Mouse (Mus musculus) stomach, postnatal 0 days (tissue): ENCODE data around the gene Skp2. TPM values are rescaled to one million over a fixed set of nuclear protein-coding genes. Genes with fewer than 3 reads are reported as not detected.
A peak's percentile ranks its signal among the peaks of the same experiment; 100 is the strongest.

Source experiments
- ATAC-seq: fragments of 200-750 bp; cut with Nextera tagmentation; 2 replicates; pipeline ENCODE4 v1.8.0; 2017; ENCODE audit not compliant: low FRiP score, low TSS enrichment
- DNase-seq: peaks from one replicate; pipeline ENCODE4 v3.0.0-alpha.2; 2016; ENCODE audit warnings: low spot score
- H3K27ac ChIP-seq: fragments of 300-500 bp; sonication (generic); replicated peaks from 2 replicates; pipeline ENCODE4 v1.5.1; 2014; ENCODE audit warnings: mild to moderate bottlenecking, control low read depth
- H3K27me3 ChIP-seq: fragments of 300-500 bp; sonication (generic); 2 replicates; pipeline ENCODE4 v1.6.1; 2014; ENCODE audit warnings: low read length; ENCODE audit not compliant: control insufficient read depth, insufficient read depth
- H3K36me3 ChIP-seq: fragments of 300-500 bp; sonication (generic); 2 replicates; pipeline ENCODE4 v1.6.1; 2014; ENCODE audit warnings: low read length, mixed read lengths; ENCODE audit not compliant: control insufficient read depth, insufficient read depth
- H3K4me1 ChIP-seq: fragments of 300-500 bp; sonication (generic); replicated peaks from 2 replicates; pipeline ENCODE4 v1.6.1; 2014; ENCODE audit warnings: antibody characterized with exemption; ENCODE audit not compliant: control insufficient read depth, insufficient read depth
- H3K4me2 ChIP-seq: fragments of 300-500 bp; sonication (generic); replicated peaks from 2 replicates; pipeline ENCODE4 v1.6.1; 2014; ENCODE audit warnings: low read depth, mild to moderate bottlenecking, control low read depth, moderate library complexity
- H3K4me3 ChIP-seq: fragments of 300-500 bp; sonication (generic); 2 replicates; pipeline ENCODE4 v1.5.1; 2014; ENCODE audit warnings: low read depth, low read length, control low read depth
- H3K9ac ChIP-seq: fragments of 300-500 bp; sonication (generic); 2 replicates; pipeline ENCODE4 v1.6.1; 2014; ENCODE audit warnings: mild to moderate bottlenecking, low read length, control low read depth, mixed read lengths
- H3K9me3 ChIP-seq: fragments of 300-500 bp; sonication (generic); 2 replicates; pipeline ENCODE4 v1.6.1; 2016; ENCODE audit warnings: low read length; ENCODE audit not compliant: control insufficient read depth
- CTCF ChIP-seq: IDR thresholded peaks from 2 replicates; pipeline ENCODE4 v1.5.1; 2016; ENCODE audit warnings: antibody characterized with exemption, low read depth, mild to moderate bottlenecking, moderate library complexity
- EP300 ChIP-seq: optimal IDR thresholded peaks from 2 replicates; pipeline ENCODE3; 2016; ENCODE audit warnings: antibody characterized with exemption
- WGBS: fragments of 180-500 bp; shearing (Covaris S2); extraction: QIAGEN DNeasy Blood & Tissue Kit; methylation state at CpG from one replicate; pipeline ENCODE4 v1.1.7; 2014; 5-methylcytosine and 5-hydroxymethylcytosine counted together
- polyA plus RNA-seq: library from polyadenylated mRNA; unstranded; fragments of >200 nt; fragmentation: Nextera tagmentation; extraction: Ambion mirVana; gene quantifications from 2 replicates; pipeline ENCODE4 v1.2.1, GENCODE M21; 2015

Skp2 gene
- polyA plus RNA-seq, 1 experiment from 2014 or later: 9.7 TPM

GRCm38 (mm10) chr15:9132693-9133443, 22.4 kb downstream of the Skp2 start:
- H3K4me2 ChIP-seq: no peak overlapping the region
- no peak overlapping the region for H3K4me3 ChIP-seq
- 0 out of 2 replicates have a peak, but pooled peaks cover 4% of the 10 kb centered on the region for H3K4me1 ChIP-seq
- no peak overlapping the region for H3K9ac ChIP-seq
- TF ChIP-seq CTCF (no peak), EP300 (no peak)
- no peaks in the 10 kb centered on the region for H3K9me3 ChIP-seq
- DNase-seq: no peak
- ATAC-seq: no peak
- H3K36me3 ChIP-seq: no peaks in the 10 kb centered on the region
- H3K27ac ChIP-seq: peak overlapping the region; percentile 74
- no peaks in the 10 kb centered on the region for H3K27me3 ChIP-seq
- WGBS: 67% methylated on average over 13 of the region's 13 CpGs

GRCm38 (mm10) chr15:9131499-9131888, 23.7 kb downstream of the Skp2 start:
- H3K4me3 ChIP-seq: no peak overlapping the region
- ATAC-seq (peak; percentile 72), DNase-seq (no peak)
- no peak for TF ChIP-seq EP300
- TF ChIP-seq CTCF: no peak
- WGBS: 54% methylated on average over 4 of the region's 4 CpGs
- peak overlapping the region; percentile 76 for H3K27ac ChIP-seq
- no peaks in the 10 kb centered on the region for H3K9me3 ChIP-seq
- H3K27me3 ChIP-seq: no peaks in the 10 kb centered on the region
- H3K4me2 ChIP-seq: no peak overlapping the region
- 0 out of 2 replicates have a peak, but pooled peaks cover 4% of the 10 kb centered on the region for H3K4me1 ChIP-seq
- H3K36me3 ChIP-seq: no peaks in the 10 kb centered on the region
- H3K9ac ChIP-seq: no peak overlapping the region

GRCm38 (mm10) chr15:9130772-9131498, 24.3 kb downstream of the Skp2 start:
- no peak overlapping the region for H3K4me3 ChIP-seq
- H3K36me3 ChIP-seq: no peaks in the 10 kb centered on the region
- no peaks in the 10 kb centered on the region for H3K9me3 ChIP-seq
- H3K27ac ChIP-seq: peak overlapping the region; percentile 76
- no peak overlapping the region for H3K4me2 ChIP-seq
- H3K9ac ChIP-seq: no peak overlapping the region
- no peaks in the 10 kb centered on the region for H3K27me3 ChIP-seq
- 0 out of 2 replicates have a peak, but pooled peaks cover 4% of the 10 kb centered on the region for H3K4me1 ChIP-seq
- 72% methylated on average over 9 of the region's 9 CpGs for WGBS
- DNase-seq: no peak
- TF ChIP-seq CTCF (no peak), EP300 (no peak)
- no peak; the same call in 1 of the 2 replicates for ATAC-seq

- Histone ChIP-seq H3K9me3 (no peaks in the 10 kb centered on the region), H3K27ac (peak overlapping the region; percentile 81), H3K4me3 (no peak overlapping the region), H3K9ac (no peak overlapping the region), H3K36me3 (no peaks in the 10 kb centered on the region; the same call in 1 of the 2 replicates), H3K4me2 (no peak overlapping the region), H3K4me1 (no peaks in the 10 kb centered on the region), H3K27me3 (no peaks in the 10 kb centered on the region)
- TF ChIP-seq CTCF (no peak), EP300 (peak; percentile 57)
- peak; percentile 49 for DNase-seq
- WGBS: 80% methylated on average over 7 of the region's 7 CpGs
- peak; percentile 93 for ATAC-seq
Measured at GRCm38 (mm10) chr15:9127051-9127791, 28.0 kb downstream of the Skp2 start.

- Histone ChIP-seq H3K4me3 (no peak overlapping the region), H3K36me3 (no peaks in the 10 kb centered on the region; the same call in 1 of the 2 replicates), H3K9ac (no peak overlapping the region), H3K27me3 (no peaks in the 10 kb centered on the region), H3K27ac (peak overlapping the region; percentile 53; the same call in 1 of the 2 replicates), H3K4me1 (no peaks in the 10 kb centered on the region), H3K4me2 (no peak overlapping the region), H3K9me3 (no peaks in the 10 kb centered on the region)
- 91% methylated on average over 21 of the region's 21 CpGs for WGBS
- DNase-seq (no peak), ATAC-seq (no peak)
- no peak for TF ChIP-seq EP300
- no peak for TF ChIP-seq CTCF
Measured at GRCm38 (mm10) chr15:9124856-9125255, 30.4 kb downstream of the Skp2 start.
